Mouse (Mus musculus): ENCODE results near the gene Ykt6. TPM values are rescaled to one million over a fixed set of nuclear protein-coding genes. Genes with fewer than 3 reads are reported as not detected.
A peak's percentile ranks its signal among the peaks of the same experiment; 100 is the strongest.

Gene Ykt6
- polyA plus RNA-seq, 1 experiment from 2014 or later = 56.2 TPM

- no peaks in the 10 kb centered on the region for H3K27me3 ChIP-seq (ENCODE audit: control insufficient read depth, insufficient read depth, low read length)
- H3K9me3 ChIP-seq (replicated peaks; ENCODE audit: control insufficient read depth, low read length) = no peaks in the 10 kb centered on the region
- H3K36me3 ChIP-seq (ENCODE audit: control insufficient read depth, insufficient read depth, low read length) = peaks cover 1% of the 10 kb centered on the region; the same call in 1 of the 2 replicates
- peak overlapping the region; percentile 87 for H3K4me2 ChIP-seq (ENCODE audit: low read depth, low read length)
- H3K4me1 ChIP-seq (ENCODE audit: control insufficient read depth, insufficient read depth, low read length) = peaks cover 15% of the 10 kb centered on the region
- ATAC-seq (ENCODE audit: insufficient read depth, low FRiP score) = peak; percentile 53
- WGBS = 3% methylated on average over 7 of the region's 7 CpGs
- peak overlapping the region; percentile 97 for H3K27ac ChIP-seq (ENCODE audit: low read length)
- H3K4me3 ChIP-seq (replicated peaks; ENCODE audit: low read length) = peak overlapping the region; percentile 70
- H3K9ac ChIP-seq (ENCODE audit: low read length) = peak overlapping the region; percentile 84
Measured at GRCm38 (mm10) chr11:5954965-5955504, 458 bp upstream of the Ykt6 start.

DNA sequence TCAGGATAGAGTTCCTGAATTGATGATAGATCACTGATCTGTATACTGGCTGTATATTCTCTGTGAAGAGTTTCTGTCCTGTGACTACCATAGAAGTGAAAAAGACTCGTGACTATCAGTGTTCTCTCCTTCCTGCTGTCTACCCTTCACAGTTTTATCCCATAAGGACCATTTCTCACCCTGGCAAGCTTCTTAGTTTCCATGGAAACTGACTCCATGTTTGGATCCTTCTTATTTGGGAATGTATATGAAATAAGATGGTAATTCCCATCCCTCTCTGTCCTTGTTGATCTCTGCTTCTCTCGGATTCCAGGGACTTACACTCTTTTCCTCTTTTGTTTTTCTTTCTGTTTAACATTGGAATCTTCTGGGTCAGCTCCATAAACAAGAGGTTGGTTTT, 4.6 kb downstream of the Ykt6 start:
- Histone ChIP-seq H3K4me1 (ENCODE audit: control insufficient read depth, insufficient read depth, low read length) (peaks cover 10% of the 10 kb centered on the region), H3K27ac (ENCODE audit: low read length) (no peak overlapping the region), H3K9ac (ENCODE audit: low read length) (no peak overlapping the region), H3K27me3 (ENCODE audit: control insufficient read depth, insufficient read depth, low read length) (no peaks in the 10 kb centered on the region), H3K4me2 (ENCODE audit: low read depth, low read length) (no peak overlapping the region), H3K9me3 (replicated peaks; ENCODE audit: control insufficient read depth, low read length) (no peaks in the 10 kb centered on the region), H3K4me3 (replicated peaks; ENCODE audit: low read length) (no peak overlapping the region), H3K36me3 (ENCODE audit: control insufficient read depth, insufficient read depth, low read length) (peaks cover 25% of the 10 kb centered on the region)
- no peak for ATAC-seq (ENCODE audit: insufficient read depth, low FRiP score)
- 75% methylated on average over 2 of the region's 2 CpGs for WGBS

DNA sequence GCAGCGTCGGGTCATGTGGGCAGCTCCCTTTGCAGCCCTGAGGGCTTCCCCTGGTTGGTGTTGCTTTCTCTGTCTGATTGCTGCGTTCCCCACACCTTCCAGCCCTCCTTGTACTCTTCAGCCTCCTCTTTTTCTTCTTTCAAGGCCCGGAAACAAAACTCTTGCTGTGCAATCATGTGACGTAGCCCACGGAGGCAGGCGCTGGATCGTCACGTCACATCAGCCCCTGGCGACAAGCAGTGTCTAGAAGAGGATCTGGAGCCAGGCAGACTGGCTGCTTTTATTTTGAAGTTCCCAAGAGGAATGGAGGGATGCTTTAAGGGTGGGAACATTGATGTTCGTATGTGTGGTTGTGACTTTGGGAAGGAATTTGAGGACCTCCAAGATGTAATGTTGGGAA, 10.4 kb downstream of the Ykt6 start:
- H3K27me3 ChIP-seq (ENCODE audit: control insufficient read depth, insufficient read depth, low read length) = no peaks in the 10 kb centered on the region
- WGBS = 86% methylated on average over 11 of the region's 11 CpGs
- H3K4me1 ChIP-seq (ENCODE audit: control insufficient read depth, insufficient read depth, low read length) = no peaks in the 10 kb centered on the region
- no peak overlapping the region for H3K4me3 ChIP-seq (replicated peaks; ENCODE audit: low read length)
- peaks cover 25% of the 10 kb centered on the region for H3K36me3 ChIP-seq (ENCODE audit: control insufficient read depth, insufficient read depth, low read length)
- H3K27ac ChIP-seq (ENCODE audit: low read length) = no peak overlapping the region
- H3K9ac ChIP-seq (ENCODE audit: low read length) = no peak overlapping the region
- no peak overlapping the region for H3K4me2 ChIP-seq (ENCODE audit: low read depth, low read length)
- H3K9me3 ChIP-seq (replicated peaks; ENCODE audit: control insufficient read depth, low read length) = no peaks in the 10 kb centered on the region
- ATAC-seq (ENCODE audit: insufficient read depth, low FRiP score) = no peak

- Histone ChIP-seq H3K9ac (ENCODE audit: low read length) (no peak overlapping the region), H3K9me3 (replicated peaks; ENCODE audit: control insufficient read depth, low read length) (no peaks in the 10 kb centered on the region), H3K27ac (ENCODE audit: low read length) (no peak overlapping the region), H3K4me3 (replicated peaks; ENCODE audit: low read length) (no peak overlapping the region), H3K4me2 (ENCODE audit: low read depth, low read length) (no peak overlapping the region), H3K36me3 (ENCODE audit: control insufficient read depth, insufficient read depth, low read length) (peaks cover 25% of the 10 kb centered on the region), H3K27me3 (ENCODE audit: control insufficient read depth, insufficient read depth, low read length) (no peaks in the 10 kb centered on the region), H3K4me1 (ENCODE audit: control insufficient read depth, insufficient read depth, low read length) (no peaks in the 10 kb centered on the region)
- ATAC-seq (ENCODE audit: insufficient read depth, low FRiP score) = no peak
- 80% methylated on average over 3 of the region's 3 CpGs for WGBS
Measured at GRCm38 (mm10) chr11:5966751-5967150, 11.3 kb downstream of the Ykt6 start.

GRCm38 (mm10) chr11:5968223-5968622, 12.7 kb downstream of the Ykt6 start:
- no peak overlapping the region for H3K9ac ChIP-seq (ENCODE audit: low read length)
- no peaks in the 10 kb centered on the region for H3K9me3 ChIP-seq (replicated peaks; ENCODE audit: control insufficient read depth, low read length)
- peaks cover 16% of the 10 kb centered on the region for H3K36me3 ChIP-seq (ENCODE audit: control insufficient read depth, insufficient read depth, low read length)
- H3K4me1 ChIP-seq (ENCODE audit: control insufficient read depth, insufficient read depth, low read length) = peaks cover 5% of the 10 kb centered on the region
- H3K4me3 ChIP-seq (replicated peaks; ENCODE audit: low read length) = no peak overlapping the region
- H3K4me2 ChIP-seq (ENCODE audit: low read depth, low read length) = no peak overlapping the region
- no peak overlapping the region for H3K27ac ChIP-seq (ENCODE audit: low read length)
- 67% methylated on average over 6 of the region's 6 CpGs for WGBS
- ATAC-seq (ENCODE audit: insufficient read depth, low FRiP score) = no peak
- no peaks in the 10 kb centered on the region for H3K27me3 ChIP-seq (ENCODE audit: control insufficient read depth, insufficient read depth, low read length)

DNA sequence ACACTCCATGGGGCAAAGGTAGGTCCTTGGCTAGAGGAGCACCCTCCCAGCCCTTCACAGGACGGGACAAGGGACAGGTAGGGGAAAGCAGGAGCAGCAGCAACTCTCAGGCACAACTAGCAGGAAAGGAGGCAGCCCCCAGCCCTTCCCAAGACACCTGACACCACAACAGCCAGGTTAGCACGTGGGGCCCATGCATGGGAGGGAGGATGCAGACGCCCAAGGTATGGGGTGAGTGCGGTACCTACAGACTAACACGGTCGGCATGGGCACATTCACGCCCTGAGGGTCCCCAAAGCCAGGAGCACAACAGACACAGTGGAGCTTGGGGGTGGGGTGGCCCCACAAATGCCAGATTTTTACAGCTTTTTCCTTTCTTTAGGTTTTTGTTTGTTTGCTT, 15.7 kb downstream of the Ykt6 start:
- no peaks in the 10 kb centered on the region for H3K27me3 ChIP-seq (ENCODE audit: control insufficient read depth, insufficient read depth, low read length)

DNA sequence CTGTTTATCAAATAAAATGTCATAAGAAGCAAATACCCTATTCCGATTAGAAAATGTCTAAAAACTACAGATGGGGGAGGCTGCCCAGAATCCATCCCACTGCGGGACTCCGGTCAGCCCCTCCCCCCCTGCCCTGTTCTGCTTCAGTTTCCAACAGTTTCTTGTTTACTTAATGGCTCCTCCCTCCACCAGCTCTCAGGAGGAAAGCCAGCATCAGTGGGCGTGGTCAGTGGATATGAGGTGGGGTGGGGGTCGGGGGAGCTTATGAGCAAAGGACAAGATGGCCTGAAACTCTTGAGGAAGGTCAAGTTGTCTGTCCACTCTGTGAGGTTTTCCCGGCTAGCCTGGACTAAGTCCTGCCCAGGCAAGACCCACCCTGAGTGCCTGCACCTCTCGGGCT, 17.7 kb downstream of the Ykt6 start:
- Histone ChIP-seq H3K9me3 (replicated peaks; ENCODE audit: control insufficient read depth, low read length) (no peaks in the 10 kb centered on the region), H3K27ac (ENCODE audit: low read length) (no peak overlapping the region), H3K4me1 (ENCODE audit: control insufficient read depth, insufficient read depth, low read length) (peaks cover 5% of the 10 kb centered on the region), H3K4me3 (replicated peaks; ENCODE audit: low read length) (no peak overlapping the region), H3K9ac (ENCODE audit: low read length) (no peak overlapping the region), H3K27me3 (ENCODE audit: control insufficient read depth, insufficient read depth, low read length) (no peaks in the 10 kb centered on the region), H3K36me3 (ENCODE audit: control insufficient read depth, insufficient read depth, low read length) (no peaks in the 10 kb centered on the region), H3K4me2 (ENCODE audit: low read depth, low read length) (no peak overlapping the region)
- no peak for ATAC-seq (ENCODE audit: insufficient read depth, low FRiP score)
- WGBS = 21% methylated on average over 7 of the region's 7 CpGs

More for the DNA sequence above, 15.7 kb downstream of the Ykt6 start:
- peaks cover 4% of the 10 kb centered on the region; the same call in 1 of the 2 replicates for H3K36me3 ChIP-seq (ENCODE audit: control insufficient read depth, insufficient read depth, low read length)
- H3K4me3 ChIP-seq (replicated peaks; ENCODE audit: low read length) = no peak overlapping the region
- H3K27ac ChIP-seq (ENCODE audit: low read length) = no peak overlapping the region
- 51% methylated on average over 7 of the region's 7 CpGs for WGBS
- no peak overlapping the region for H3K4me2 ChIP-seq (ENCODE audit: low read depth, low read length)
- H3K4me1 ChIP-seq (ENCODE audit: control insufficient read depth, insufficient read depth, low read length) = peaks cover 5% of the 10 kb centered on the region
- H3K9ac ChIP-seq (ENCODE audit: low read length) = no peak overlapping the region
- H3K9me3 ChIP-seq (replicated peaks; ENCODE audit: control insufficient read depth, low read length) = no peaks in the 10 kb centered on the region
- ATAC-seq (ENCODE audit: insufficient read depth, low FRiP score) = no peak

DNA sequence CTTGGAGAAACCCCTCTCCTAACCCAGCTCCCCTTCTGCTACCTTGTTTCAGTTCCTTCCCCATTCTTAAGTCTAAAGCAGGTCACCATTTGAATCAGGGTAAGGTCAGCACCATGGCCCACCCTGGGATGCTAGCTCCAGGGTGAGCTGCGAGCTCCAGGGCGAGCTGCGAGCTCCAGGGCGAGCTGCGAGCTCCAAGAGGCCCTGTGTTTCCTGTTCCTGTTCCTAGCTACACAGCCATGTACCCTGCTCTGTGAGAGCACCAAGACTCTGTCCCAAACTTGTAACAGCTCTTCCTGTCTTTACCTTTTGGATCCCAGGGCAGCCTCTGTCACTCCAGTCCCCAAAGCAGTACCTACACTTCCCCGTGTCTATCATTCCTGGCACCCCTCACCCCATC, 18.6 kb downstream of the Ykt6 start:
- H3K27ac ChIP-seq (ENCODE audit: low read length) = no peak overlapping the region
- no peaks in the 10 kb centered on the region for H3K9me3 ChIP-seq (replicated peaks; ENCODE audit: control insufficient read depth, low read length)
- no peak for ATAC-seq (ENCODE audit: insufficient read depth, low FRiP score)
- no peak overlapping the region for H3K4me2 ChIP-seq (ENCODE audit: low read depth, low read length)
- H3K9ac ChIP-seq (ENCODE audit: low read length) = no peak overlapping the region
- no peaks in the 10 kb centered on the region for H3K27me3 ChIP-seq (ENCODE audit: control insufficient read depth, insufficient read depth, low read length)
- no peaks in the 10 kb centered on the region for H3K36me3 ChIP-seq (ENCODE audit: control insufficient read depth, insufficient read depth, low read length)
- 77% methylated on average over 6 of the region's 6 CpGs for WGBS
- peaks cover 5% of the 10 kb centered on the region for H3K4me1 ChIP-seq (ENCODE audit: control insufficient read depth, insufficient read depth, low read length)
- H3K4me3 ChIP-seq (replicated peaks; ENCODE audit: low read length) = no peak overlapping the region

DNA sequence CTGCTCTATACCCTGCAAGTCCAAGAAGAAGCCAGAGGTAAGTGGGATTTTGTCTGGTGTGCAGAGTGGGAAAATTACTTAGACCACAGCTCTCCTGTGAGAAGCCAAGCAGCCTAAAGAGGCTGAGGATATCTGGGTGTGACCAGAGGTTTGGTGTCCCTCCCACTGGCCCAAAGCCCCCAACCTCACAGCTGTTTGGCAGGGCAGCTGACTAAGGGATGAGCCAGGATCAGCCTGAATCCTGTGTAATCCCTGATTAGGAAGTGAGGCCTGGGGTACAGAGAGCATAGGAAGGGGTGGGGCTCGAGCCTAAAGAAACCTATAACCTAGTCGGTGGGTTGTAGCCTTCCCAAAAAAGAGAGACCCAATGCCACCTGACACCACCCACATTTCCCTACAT, 19.6 kb downstream of the Ykt6 start:
- Histone ChIP-seq H3K9ac (ENCODE audit: low read length) (no peak overlapping the region), H3K9me3 (replicated peaks; ENCODE audit: control insufficient read depth, low read length) (no peaks in the 10 kb centered on the region), H3K4me2 (ENCODE audit: low read depth, low read length) (no peak overlapping the region), H3K4me1 (ENCODE audit: control insufficient read depth, insufficient read depth, low read length) (peaks cover 5% of the 10 kb centered on the region), H3K27ac (ENCODE audit: low read length) (no peak overlapping the region), H3K27me3 (ENCODE audit: control insufficient read depth, insufficient read depth, low read length) (no peaks in the 10 kb centered on the region), H3K4me3 (replicated peaks; ENCODE audit: low read length) (no peak overlapping the region), H3K36me3 (ENCODE audit: control insufficient read depth, insufficient read depth, low read length) (no peaks in the 10 kb centered on the region)
- WGBS = 60% methylated on average over 2 of the region's 2 CpGs
- no peak for ATAC-seq (ENCODE audit: insufficient read depth, low FRiP score)
